Mouse (Mus musculus) bone marrow macrophage, adult 2 months (primary cell): Measurements from ENCODE around the gene Mipol1.

Source experiments
- CTCF ChIP-seq: IDR thresholded peaks from 2 replicates; pipeline ENCODE4 v1.5.1; 2012; ENCODE audit warnings: low read depth, mild to moderate bottlenecking, low read length, moderate library complexity
- POLR2A ChIP-seq: IDR thresholded peaks from 2 replicates; pipeline ENCODE4 v1.6.1; 2012; ENCODE audit warnings: mild to moderate bottlenecking, low read depth, low read length, borderline replicate concordance

DNA sequence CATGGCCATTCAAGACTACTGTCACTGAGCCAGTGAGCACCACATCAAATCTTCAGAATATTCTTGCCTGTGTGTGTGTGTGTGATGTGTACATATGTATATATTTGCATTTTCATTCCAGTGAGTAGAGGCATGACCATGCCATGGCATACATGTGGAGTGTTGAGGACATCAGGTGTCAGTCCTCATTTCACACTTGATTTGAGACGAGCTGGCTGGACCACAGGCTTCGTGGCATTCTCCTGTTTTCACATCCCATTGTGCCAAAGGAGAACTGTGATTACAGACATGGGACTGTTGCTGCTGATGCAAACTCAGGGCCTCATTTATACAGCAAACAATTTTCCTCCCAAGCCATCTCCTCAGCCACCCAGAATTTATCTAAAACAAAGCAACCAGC, 132.5 kb downstream of the Mipol1 start:
- TF ChIP-seq POLR2A (no peak), CTCF (no peak)
